Mouse (Mus musculus) neural tube, embryonic 14.5 days (tissue): ENCODE data around the gene Lsm10. TPM values are rescaled to one million over a fixed set of nuclear protein-coding genes. Genes with fewer than 3 reads are reported as not detected.
"Not testable (repeated sequence)": the region's sequence is repeated elsewhere in the genome, so short reads cannot be mapped to it uniquely, and the experiment has no call there.

Experiments
- ATAC-seq: fragments of 200-750 bp; cut with Nextera tagmentation; 2 replicates; pipeline ENCODE4 v1.8.0; 2017; ENCODE audit warnings: low read depth, mild to moderate bottlenecking, moderate TSS enrichment, moderate library complexity
- H3K27ac ChIP-seq: fragments of 300-500 bp; sonication (generic); 2 replicates; pipeline ENCODE4 v1.5.1; 2014; ENCODE audit warnings: low read depth, mild to moderate bottlenecking, control low read depth, low read length, moderate library complexity, mixed read lengths
- H3K27me3 ChIP-seq: fragments of 300-500 bp; sonication (generic); 2 replicates; pipeline ENCODE4 v1.6.1; 2014; ENCODE audit warnings: low read length; ENCODE audit not compliant: control insufficient read depth, insufficient read depth
- H3K36me3 ChIP-seq: fragments of 300-500 bp; sonication (generic); 2 replicates; pipeline ENCODE4 v1.6.1; 2014; ENCODE audit warnings: low read length, mixed read lengths; ENCODE audit not compliant: control insufficient read depth, insufficient read depth
- H3K4me1 ChIP-seq: fragments of 300-500 bp; sonication (generic); 2 replicates; pipeline ENCODE4 v1.6.1; 2014; ENCODE audit warnings: low read length; ENCODE audit not compliant: control insufficient read depth, insufficient read depth
- H3K4me2 ChIP-seq: fragments of 300-500 bp; sonication (generic); 2 replicates; pipeline ENCODE4 v1.6.1; 2014; ENCODE audit warnings: mild to moderate bottlenecking, low read depth, low read length, control low read depth
- H3K4me3 ChIP-seq: fragments of 300-500 bp; sonication (generic); 2 replicates; pipeline ENCODE4 v1.5.1; 2014; ENCODE audit warnings: low read depth, low read length, control low read depth, mixed read lengths
- H3K9ac ChIP-seq: fragments of 300-500 bp; sonication (generic); replicated peaks from 2 replicates; pipeline ENCODE4 v1.6.1; 2014; ENCODE audit warnings: low read depth, mild to moderate bottlenecking, control low read depth, low read length, mixed read lengths
- H3K9me3 ChIP-seq: fragments of 300-500 bp; sonication (generic); 2 replicates; pipeline ENCODE4 v1.6.1; 2016; ENCODE audit warnings: low read length; ENCODE audit not compliant: control insufficient read depth
- WGBS: fragments of 180-500 bp; shearing (Covaris S2); extraction: QIAGEN DNeasy Blood & Tissue Kit; methylation state at CpG from one replicate; pipeline ENCODE4 v1.1.7; 2014; 5-methylcytosine and 5-hydroxymethylcytosine counted together
- polyA plus RNA-seq: library from polyadenylated mRNA; unstranded; fragments of >200 nt; fragmentation: Nextera tagmentation; extraction: Ambion mirVana; gene quantifications from 2 replicates; pipeline ENCODE4 v1.2.1, GENCODE M21; 2014

Gene Lsm10
- polyA plus RNA-seq, 1 experiment from 2014 or later: 48.3 TPM

DNA sequence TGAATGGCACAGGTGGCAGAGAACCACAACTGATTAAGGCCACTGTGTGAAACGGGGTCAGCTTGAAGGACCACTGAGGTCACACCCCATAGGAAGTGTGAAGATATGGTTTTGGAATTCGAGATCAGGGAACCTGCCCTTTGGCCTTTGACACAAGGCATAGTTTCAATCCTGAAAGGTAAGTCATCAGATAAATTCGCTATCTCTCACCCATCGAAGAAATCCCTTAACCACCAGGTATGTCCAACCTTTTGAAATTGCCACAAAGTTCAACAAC, 5.6 kb upstream of the Lsm10 start:
- H3K27ac ChIP-seq: no peak overlapping the region
- ATAC-seq: no peak

DNA sequence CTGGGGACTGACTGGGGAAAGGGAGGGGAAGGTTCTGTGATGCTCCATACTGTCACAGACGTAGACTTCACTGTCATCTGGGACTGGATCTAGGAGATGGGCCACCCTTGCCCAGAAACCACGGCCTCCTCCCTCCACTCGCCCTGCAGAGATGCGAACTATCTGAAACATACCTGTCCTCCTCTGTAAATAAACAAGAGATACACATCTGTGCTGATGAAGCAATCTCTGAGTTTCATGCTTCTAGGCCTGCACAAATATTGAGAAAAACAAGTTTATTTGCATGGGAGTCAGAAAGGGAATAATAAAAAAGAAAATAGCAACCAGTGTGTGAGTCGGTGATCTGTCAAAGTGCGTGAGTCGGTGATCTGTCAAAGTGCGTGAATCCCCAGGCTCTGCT, 4.5 kb upstream of the Lsm10 start:
- H3K9ac ChIP-seq: no peak overlapping the region
- H3K4me1 ChIP-seq: no peaks in the 10 kb centered on the region
- no peak overlapping the region for H3K27ac ChIP-seq
- H3K9me3 ChIP-seq: no peaks in the 10 kb centered on the region
- H3K27me3 ChIP-seq: no peaks in the 10 kb centered on the region
- WGBS: 90% methylated on average over 8 of the region's 8 CpGs
- ATAC-seq: no peak
- H3K4me2 ChIP-seq: no peak overlapping the region
- H3K36me3 ChIP-seq: no peaks in the 10 kb centered on the region
- no peak overlapping the region for H3K4me3 ChIP-seq

More for the DNA sequence above, 5.6 kb upstream of the Lsm10 start:
- Histone ChIP-seq H3K4me2 (no peak overlapping the region), H3K27me3 (no peaks in the 10 kb centered on the region), H3K4me3 (no peak overlapping the region), H3K4me1 (no peaks in the 10 kb centered on the region), H3K36me3 (no peaks in the 10 kb centered on the region), H3K9ac (no peak overlapping the region), H3K9me3 (no peaks in the 10 kb centered on the region)
- 85% methylated on average over 4 of the region's 4 CpGs for WGBS

DNA sequence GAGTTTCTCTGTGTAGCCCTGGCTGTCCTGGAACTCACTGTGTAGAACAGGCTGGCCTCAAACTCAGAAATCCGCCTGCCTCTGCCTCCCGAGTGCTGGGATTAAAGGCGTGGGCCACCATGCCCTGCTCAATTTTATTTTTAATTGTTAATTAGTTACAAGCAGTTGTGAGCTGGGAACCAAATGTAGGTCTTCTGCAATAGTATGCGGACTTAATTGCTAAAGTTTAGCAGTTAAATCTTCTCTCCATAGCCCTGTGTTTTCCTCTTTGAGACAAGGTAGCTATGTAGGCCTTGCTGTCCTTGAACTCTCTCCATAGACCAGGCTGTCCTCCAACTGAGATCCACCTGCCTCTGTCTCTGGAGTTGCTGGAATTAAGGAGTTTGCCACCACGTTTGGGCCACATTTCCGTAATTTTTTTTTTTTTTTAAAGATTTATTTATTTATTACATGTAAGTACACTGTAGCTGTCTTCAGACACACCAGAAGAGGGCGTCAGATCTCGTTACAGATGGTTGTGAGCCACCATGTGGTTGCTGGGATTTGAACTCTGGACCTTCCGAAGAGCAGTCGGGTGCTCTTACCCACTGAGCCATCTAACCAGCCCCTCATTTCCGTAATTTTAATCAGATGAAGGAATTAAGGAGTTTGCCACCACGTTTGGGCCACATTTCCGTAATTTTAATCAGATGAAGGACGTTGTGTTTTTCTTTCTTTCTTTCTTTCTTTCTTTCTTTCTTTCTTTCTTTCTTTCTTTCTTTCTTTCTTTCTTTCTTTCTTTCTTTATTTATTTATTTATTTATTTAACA, 597 bp upstream of the Lsm10 start:
- not testable (repeated sequence) for H3K4me3 ChIP-seq, H3K27ac ChIP-seq, H3K9ac ChIP-seq, H3K36me3 ChIP-seq, H3K9me3 ChIP-seq, ATAC-seq, H3K4me1 ChIP-seq, H3K27me3 ChIP-seq
- 62% methylated on average over 14 of the region's 14 CpGs for WGBS
- H3K4me2 ChIP-seq: peak overlapping the region; percentile 54; the same call in 1 of the 2 replicates

- ATAC-seq: no peak
Observed at GRCm38 (mm10) chr4:126097711-126098253, 1.4 kb downstream of the Lsm10 start.

DNA sequence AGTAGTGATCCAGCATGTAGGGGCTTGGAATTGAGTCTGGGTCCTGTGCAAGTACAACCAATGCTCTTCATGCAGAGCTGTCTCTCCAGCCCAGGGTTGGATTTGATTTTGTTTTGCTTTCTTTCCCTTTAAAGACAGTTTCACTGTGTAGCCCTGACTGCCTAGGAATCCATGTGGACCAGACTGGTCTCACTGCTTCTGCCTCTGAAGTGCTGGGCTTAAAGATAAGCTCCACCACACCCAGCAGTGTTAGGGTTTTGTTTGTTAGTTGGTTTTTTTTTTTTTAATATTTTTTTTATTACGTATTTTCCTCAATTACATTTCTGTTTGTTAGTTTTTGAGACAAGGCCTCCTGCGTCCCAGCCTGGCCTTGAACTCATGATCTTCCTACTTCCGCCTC, 2.9 kb downstream of the Lsm10 start:
- Histone ChIP-seq H3K27me3 (no peaks in the 10 kb centered on the region), H3K9me3 (no peaks in the 10 kb centered on the region), H3K9ac (no peak overlapping the region), H3K4me3 (no peak overlapping the region), H3K27ac (no peak overlapping the region), H3K4me2 (no peak overlapping the region), H3K4me1 (peaks cover 10% of the 10 kb centered on the region; the same call in 1 of the 2 replicates), H3K36me3 (no peaks in the 10 kb centered on the region)
- no peak for ATAC-seq
- 93% methylated on average over 3 of the region's 3 CpGs for WGBS

More at GRCm38 (mm10) chr4:126097711-126098253, 1.4 kb downstream of the Lsm10 start:
- Histone ChIP-seq H3K9me3 (no peaks in the 10 kb centered on the region), H3K27ac (no peak overlapping the region), H3K4me1 (peaks cover 6% of the 10 kb centered on the region; the same call in 1 of the 2 replicates), H3K36me3 (no peaks in the 10 kb centered on the region), H3K27me3 (no peaks in the 10 kb centered on the region), H3K4me2 (no peak overlapping the region), H3K4me3 (no peak overlapping the region), H3K9ac (no peak overlapping the region)
- WGBS: 94% methylated on average over 20 of the region's 20 CpGs

DNA sequence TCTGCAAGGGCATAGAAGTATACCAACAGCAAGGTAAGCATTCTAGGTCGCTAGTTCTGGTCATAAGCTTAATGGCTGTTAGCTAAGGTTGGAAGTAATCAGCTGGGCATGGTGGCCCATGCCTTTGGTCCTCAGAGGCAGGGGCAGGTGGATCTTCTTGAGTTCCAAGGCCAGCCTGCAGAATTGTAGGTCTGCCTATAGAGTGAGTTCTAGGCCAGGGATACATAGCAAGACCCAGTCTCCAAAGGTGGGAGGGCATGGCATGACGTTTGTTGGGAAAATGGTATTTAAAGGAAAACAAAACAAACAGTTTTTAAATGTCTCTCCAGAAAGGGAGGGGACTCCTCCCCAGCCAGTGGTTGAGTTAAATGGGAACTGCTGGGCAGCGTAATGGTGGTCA, 4.3 kb downstream of the Lsm10 start:
- 85% methylated on average over 3 of the region's 3 CpGs for WGBS

DNA sequence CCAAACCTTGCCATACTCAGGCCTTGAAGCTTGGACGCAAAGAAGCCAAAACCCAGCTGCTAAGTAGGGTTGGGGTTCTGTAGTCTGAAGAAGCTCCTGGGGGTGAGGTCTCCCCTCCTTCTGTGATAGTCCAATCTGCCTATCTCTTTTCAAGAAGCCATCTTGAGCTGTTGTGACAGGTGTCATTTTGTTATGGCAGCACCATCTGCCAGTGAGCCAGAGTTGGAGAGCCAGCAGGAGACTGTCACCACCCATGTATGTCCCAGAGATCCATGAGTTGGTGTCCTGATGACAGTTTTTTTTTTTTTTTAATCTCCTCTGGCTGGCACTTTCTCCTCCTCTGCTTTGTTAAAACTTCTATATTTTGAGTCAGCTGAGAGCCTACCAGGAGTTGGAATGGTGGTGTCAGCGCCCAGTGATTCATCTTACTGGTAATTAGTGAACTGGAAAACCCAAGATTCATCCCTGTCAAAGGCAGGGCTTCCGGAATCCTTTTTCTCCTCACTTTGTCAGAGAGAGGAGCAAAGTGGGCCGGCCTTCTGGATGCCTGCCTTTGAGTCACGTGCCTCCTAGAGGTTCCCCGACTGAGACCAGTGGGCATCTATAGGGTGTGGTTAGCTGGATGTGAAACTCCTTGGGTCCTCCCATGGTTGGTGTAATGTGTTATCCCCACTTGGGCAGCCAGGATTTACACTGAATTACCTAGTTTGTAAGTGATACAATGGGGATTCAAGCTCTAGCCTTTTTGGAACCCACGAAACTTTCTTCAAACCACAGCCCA, 5.8 kb downstream of the Lsm10 start:
- Histone ChIP-seq H3K27ac (peak overlapping the region; percentile 85), H3K36me3 (no peaks in the 10 kb centered on the region), H3K4me1 (peaks cover 27% of the 10 kb centered on the region), H3K4me2 (peak overlapping the region; percentile 92; the same call in 1 of the 2 replicates), H3K9me3 (no peaks in the 10 kb centered on the region), H3K27me3 (no peaks in the 10 kb centered on the region), H3K4me3 (no peak overlapping the region), H3K9ac (no peak overlapping the region)
- WGBS: 37% methylated on average over 7 of the region's 7 CpGs
- no peak for ATAC-seq

More for the DNA sequence above, 4.3 kb downstream of the Lsm10 start:
- no peak overlapping the region for H3K27ac ChIP-seq
- no peak overlapping the region for H3K9ac ChIP-seq
- H3K4me2 ChIP-seq: no peak overlapping the region
- no peak overlapping the region for H3K4me3 ChIP-seq
- no peaks in the 10 kb centered on the region for H3K27me3 ChIP-seq
- no peaks in the 10 kb centered on the region for H3K9me3 ChIP-seq
- ATAC-seq: no peak
- no peaks in the 10 kb centered on the region for H3K36me3 ChIP-seq
- peaks cover 24% of the 10 kb centered on the region for H3K4me1 ChIP-seq

- Histone ChIP-seq H3K4me2 (peak overlapping the region; percentile 92), H3K27me3 (no peaks in the 10 kb centered on the region), H3K27ac (peak overlapping the region; percentile 85), H3K36me3 (no peaks in the 10 kb centered on the region), H3K9me3 (no peaks in the 10 kb centered on the region), H3K4me1 (peaks cover 27% of the 10 kb centered on the region), H3K4me3 (peak overlapping the region; percentile 91), H3K9ac (peak overlapping the region; percentile 88)
- WGBS: under 1% methylated on average over 15 of the region's 15 CpGs
- ATAC-seq: peak; percentile 47
Observed at GRCm38 (mm10) chr4:126103057-126103581, 6.7 kb downstream of the Lsm10 start.
